Mouse (Mus musculus): ENCODE data around the gene Odf3. TPM values are rescaled to one million over a fixed set of nuclear protein-coding genes. Genes with fewer than 3 reads are reported as not detected.

Odf3 gene
- total and polyA plus RNA-seq, 2 experiments from 2014 or later, result 0.22 TPM; not detected in 1

DNA sequence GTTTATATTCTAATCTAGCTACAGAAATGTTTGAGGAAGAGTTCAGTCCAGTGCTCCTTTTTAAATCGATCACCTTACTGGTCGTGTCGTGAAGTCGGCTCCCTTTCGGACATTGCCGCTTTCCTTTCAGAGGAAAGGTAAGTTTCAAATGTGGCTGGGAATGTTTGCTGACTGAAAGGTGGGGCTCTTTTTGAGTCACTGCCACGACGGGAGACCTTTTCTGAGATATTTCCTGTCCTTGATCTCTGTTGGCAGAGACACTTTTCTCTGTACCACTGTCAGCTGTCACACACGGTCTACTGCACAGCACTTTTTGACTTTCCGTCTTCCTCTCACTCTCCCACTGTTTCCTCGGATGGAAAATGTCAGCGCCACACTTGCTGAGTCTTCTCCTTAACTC lies 34.8 kb upstream of the Odf3 start:
- DNase-seq (ENCODE audit: low spot score), result no peak
- 90% methylated on average over 12 of the region's 12 CpGs for WGBS
- no peak overlapping the region for H3K4me3 ChIP-seq (ENCODE audit: low read depth, low read length)
- H3K4me2 ChIP-seq (ENCODE audit: low read depth, low read length, poor library complexity, severe bottlenecking), result no peak overlapping the region
- no peaks in the 10 kb centered on the region for H3K9me3 ChIP-seq (ENCODE audit: low read length)
- H3K4me1 ChIP-seq (ENCODE audit: insufficient read depth, low read length), result peaks cover 5% of the 10 kb centered on the region; the same call in 1 of the 2 replicates
- peaks cover 30% of the 10 kb centered on the region for H3K36me3 ChIP-seq (ENCODE audit: insufficient read depth, low read length)
- TF ChIP-seq CTCF (IDR thresholded peaks at IDR 0.05), result no peak
- ATAC-seq (ENCODE audit: low FRiP score), result no peak
- no peaks in the 10 kb centered on the region for H3K27me3 ChIP-seq (ENCODE audit: insufficient read depth, low read length)
- no peak overlapping the region for H3K27ac ChIP-seq (ENCODE audit: low read depth, low read length)
- no peak overlapping the region for H3K9ac ChIP-seq (replicated peaks; ENCODE audit: low read length, poor library complexity, severe bottlenecking)

DNA sequence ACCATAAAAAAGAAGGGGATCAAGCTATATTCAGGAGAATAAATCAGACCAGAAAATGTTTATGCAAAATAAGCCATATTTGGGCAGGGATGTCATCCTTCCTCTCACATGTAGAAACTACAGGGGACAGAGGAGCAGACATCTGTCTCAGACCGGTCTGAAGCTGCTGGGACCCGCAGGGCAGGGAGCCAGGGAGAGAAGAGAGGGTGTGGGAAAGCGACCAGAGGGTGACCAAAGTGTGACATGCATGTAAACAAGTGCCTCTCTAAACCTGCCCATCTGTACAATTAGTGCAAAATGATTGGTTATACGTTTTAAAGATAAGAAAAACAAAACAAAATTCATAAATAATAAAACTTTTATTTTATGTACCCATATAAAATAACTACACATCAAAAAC lies 27.4 kb upstream of the Odf3 start:
- H3K36me3 ChIP-seq (ENCODE audit: insufficient read depth, low read length), result no peaks in the 10 kb centered on the region
- H3K4me1 ChIP-seq (ENCODE audit: insufficient read depth, low read length), result peaks cover 5% of the 10 kb centered on the region; the same call in 1 of the 2 replicates
- H3K4me2 ChIP-seq (ENCODE audit: low read depth, low read length, poor library complexity, severe bottlenecking), result peak overlapping the region; percentile 36
- TF ChIP-seq CTCF (IDR thresholded peaks at IDR 0.05), result no peak
- no peaks in the 10 kb centered on the region for H3K27me3 ChIP-seq (ENCODE audit: insufficient read depth, low read length)
- no peak overlapping the region for H3K9ac ChIP-seq (replicated peaks; ENCODE audit: low read length, poor library complexity, severe bottlenecking)
- no peak overlapping the region for H3K4me3 ChIP-seq (ENCODE audit: low read depth, low read length)
- WGBS, result 66% methylated on average over 4 of the region's 4 CpGs
- H3K9me3 ChIP-seq (ENCODE audit: low read length), result no peaks in the 10 kb centered on the region
- ATAC-seq (ENCODE audit: low FRiP score) (no peak), DNase-seq (ENCODE audit: low spot score) (peak; percentile 66)
- H3K27ac ChIP-seq (ENCODE audit: low read depth, low read length), result no peak overlapping the region

DNA sequence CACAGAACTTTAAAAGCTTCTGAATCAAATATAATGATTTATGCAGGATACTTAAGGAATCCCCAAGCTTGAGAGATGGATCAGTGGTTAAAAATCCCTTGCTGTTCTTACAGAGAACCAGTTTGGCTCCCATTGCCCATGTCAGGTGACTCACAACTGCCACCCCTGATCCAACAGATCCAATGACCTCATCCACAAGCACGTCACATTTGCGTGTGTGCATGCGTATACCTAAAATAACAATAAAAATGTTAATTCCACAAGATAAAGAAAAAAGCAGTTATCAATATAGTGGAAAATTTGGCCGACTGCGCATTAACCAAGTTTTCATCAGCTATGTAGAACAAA lies 26.3 kb upstream of the Odf3 start:
- no peaks in the 10 kb centered on the region for H3K27me3 ChIP-seq (ENCODE audit: insufficient read depth, low read length)
- H3K4me3 ChIP-seq (ENCODE audit: low read depth, low read length), result peak overlapping the region; percentile 71
- peak; percentile 66; the same call in 1 of the 2 replicates for ATAC-seq (ENCODE audit: low FRiP score)

DNA sequence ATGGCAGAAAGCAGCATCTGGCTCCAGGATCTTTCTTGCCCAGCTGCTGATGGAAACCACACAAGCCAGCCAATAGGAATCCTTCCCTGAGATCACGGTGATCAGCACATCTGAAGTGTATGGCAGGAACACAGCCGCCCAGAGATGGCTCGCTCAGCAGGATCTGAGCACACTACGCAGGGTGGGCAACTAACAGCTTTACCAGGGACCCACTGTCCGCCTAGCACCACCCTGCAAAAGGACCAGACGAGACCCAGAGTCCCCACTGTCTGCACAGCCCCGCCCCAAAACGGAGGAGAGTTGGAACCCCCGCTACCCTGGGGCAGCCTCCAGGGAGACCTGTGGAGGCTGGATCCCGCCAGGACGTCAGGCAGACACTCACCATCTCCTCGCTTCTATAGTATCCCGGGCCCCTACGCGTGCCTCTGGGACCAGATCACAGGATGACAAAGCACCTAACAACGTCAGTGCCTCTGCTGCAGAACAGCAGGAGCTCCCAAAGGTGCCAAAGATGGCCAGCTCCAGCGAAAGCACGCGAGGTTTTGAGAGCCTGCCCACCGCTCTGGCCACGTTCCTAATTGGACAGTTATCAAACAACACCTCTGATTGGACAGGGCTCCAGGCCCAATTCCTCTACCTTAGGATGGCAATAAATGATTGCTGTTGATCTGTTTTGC lies 25.8 kb upstream of the Odf3 start, which contains the start of gene Zfp941:
Zfp941 (minus strand) TSS at position 526 of the 677 bp plus-strand sequence.
- Histone ChIP-seq H3K4me1 (ENCODE audit: insufficient read depth, low read length) (peaks cover 5% of the 10 kb centered on the region; the same call in 1 of the 2 replicates), H3K9ac (replicated peaks; ENCODE audit: low read length, poor library complexity, severe bottlenecking) (peak within 1 kb of the TSS; percentile 86), H3K4me2 (ENCODE audit: low read depth, low read length, poor library complexity, severe bottlenecking) (peak within 1 kb of the TSS; percentile 57), H3K27me3 (ENCODE audit: insufficient read depth, low read length) (no peaks in the 10 kb centered on the region), H3K27ac (ENCODE audit: low read depth, low read length) (peak within 1 kb of the TSS; percentile 98), H3K9me3 (ENCODE audit: low read length) (no peaks in the 10 kb centered on the region), H3K4me3 (ENCODE audit: low read depth, low read length) (peak within 1 kb of the TSS; percentile 71), H3K36me3 (ENCODE audit: insufficient read depth, low read length) (no peaks in the 10 kb centered on the region)
- DNase-seq (ENCODE audit: low spot score) (peak; percentile 94), ATAC-seq (ENCODE audit: low FRiP score) (peak; percentile 93)
- WGBS, result 2% methylated on average over 21 of the region's 21 CpGs
- TF ChIP-seq CTCF (IDR thresholded peaks at IDR 0.05), result no peak

More for the DNA sequence above, 26.3 kb upstream of the Odf3 start:
- Histone ChIP-seq H3K4me1 (ENCODE audit: insufficient read depth, low read length) (peaks cover 5% of the 10 kb centered on the region; the same call in 1 of the 2 replicates), H3K4me2 (ENCODE audit: low read depth, low read length, poor library complexity, severe bottlenecking) (peak overlapping the region; percentile 57), H3K27ac (ENCODE audit: low read depth, low read length) (peak overlapping the region; percentile 98), H3K36me3 (ENCODE audit: insufficient read depth, low read length) (no peaks in the 10 kb centered on the region), H3K9me3 (ENCODE audit: low read length) (no peaks in the 10 kb centered on the region), H3K9ac (replicated peaks; ENCODE audit: low read length, poor library complexity, severe bottlenecking) (peak overlapping the region; percentile 86)
- no peak for DNase-seq (ENCODE audit: low spot score)
- 41% methylated on average over 5 of the region's 5 CpGs for WGBS
- no peak for TF ChIP-seq CTCF (IDR thresholded peaks at IDR 0.05)

DNA sequence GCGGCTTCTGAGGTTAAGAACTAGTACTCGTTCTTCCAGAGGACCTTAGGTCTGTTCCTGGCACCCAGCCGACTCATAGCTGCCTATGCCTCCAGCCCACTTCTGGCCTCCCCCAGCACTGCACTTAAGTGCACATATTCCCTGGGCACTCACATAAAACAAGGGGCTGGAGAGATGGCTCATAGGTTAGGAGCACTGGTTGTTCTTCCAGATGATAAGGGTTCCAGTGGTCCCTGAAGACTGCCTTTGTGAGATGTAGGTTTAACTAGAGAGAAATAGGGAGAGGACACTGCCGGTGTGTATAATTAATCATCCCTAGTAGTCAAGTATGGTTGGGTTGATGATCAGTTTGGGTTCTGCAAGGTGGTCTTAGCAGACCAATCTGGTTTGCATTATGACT lies 24.9 kb upstream of the Odf3 start:
- Histone ChIP-seq H3K27ac (ENCODE audit: low read depth, low read length) (no peak overlapping the region), H3K27me3 (ENCODE audit: insufficient read depth, low read length) (no peaks in the 10 kb centered on the region), H3K4me3 (ENCODE audit: low read depth, low read length) (no peak overlapping the region), H3K4me2 (ENCODE audit: low read depth, low read length, poor library complexity, severe bottlenecking) (no peak overlapping the region), H3K36me3 (ENCODE audit: insufficient read depth, low read length) (no peaks in the 10 kb centered on the region), H3K9ac (replicated peaks; ENCODE audit: low read length, poor library complexity, severe bottlenecking) (no peak overlapping the region), H3K9me3 (ENCODE audit: low read length) (no peaks in the 10 kb centered on the region), H3K4me1 (ENCODE audit: insufficient read depth, low read length) (no peaks in the 10 kb centered on the region)
- ATAC-seq (ENCODE audit: low FRiP score) (no peak), DNase-seq (ENCODE audit: low spot score) (no peak)
- WGBS, result 92% methylated on average over 4 of the region's 4 CpGs
- TF ChIP-seq CTCF (IDR thresholded peaks at IDR 0.05), result no peak

DNA sequence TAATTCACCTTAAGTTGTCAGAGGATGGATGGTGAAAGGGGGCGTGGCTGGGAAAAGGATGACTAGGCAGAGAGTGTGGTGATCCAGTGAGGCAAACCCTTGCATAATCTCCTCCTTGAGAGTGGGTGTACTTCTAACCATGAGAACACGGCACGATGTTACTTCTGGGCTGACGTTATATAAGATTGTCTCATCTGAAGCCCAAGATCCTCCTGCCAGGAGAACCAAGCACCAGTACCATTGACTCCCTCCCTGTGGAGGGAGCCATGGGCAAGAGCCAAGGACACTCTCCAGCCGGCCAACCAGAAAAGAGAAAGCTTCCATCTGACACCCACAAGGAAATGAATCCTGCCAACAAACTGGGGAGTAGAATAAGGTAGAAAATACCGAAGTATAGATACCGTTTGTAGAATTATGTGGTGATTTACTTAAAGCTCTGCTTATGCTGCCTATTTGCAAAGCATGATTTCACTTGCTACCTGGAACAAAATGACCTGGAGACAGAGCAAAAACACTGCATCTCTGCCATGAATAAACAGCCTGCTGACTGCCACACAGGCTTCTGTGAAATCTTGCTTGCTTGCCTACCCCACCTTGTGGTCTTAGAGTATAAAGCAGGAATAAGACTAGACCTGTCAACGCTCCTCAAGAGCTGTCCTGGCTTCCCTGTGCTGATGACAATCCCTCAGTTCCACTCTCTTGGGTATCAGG lies 19.3 kb upstream of the Odf3 start:
- Histone ChIP-seq H3K4me3 (ENCODE audit: low read depth, low read length) (no peak overlapping the region), H3K27me3 (ENCODE audit: insufficient read depth, low read length) (no peaks in the 10 kb centered on the region), H3K27ac (ENCODE audit: low read depth, low read length) (no peak overlapping the region), H3K4me1 (ENCODE audit: insufficient read depth, low read length) (no peaks in the 10 kb centered on the region), H3K36me3 (ENCODE audit: insufficient read depth, low read length) (no peaks in the 10 kb centered on the region), H3K4me2 (ENCODE audit: low read depth, low read length, poor library complexity, severe bottlenecking) (no peak overlapping the region), H3K9ac (replicated peaks; ENCODE audit: low read length, poor library complexity, severe bottlenecking) (no peak overlapping the region), H3K9me3 (ENCODE audit: low read length) (no peaks in the 10 kb centered on the region)
- peak; percentile 87 for TF ChIP-seq CTCF (IDR thresholded peaks at IDR 0.05)
- WGBS, result 42% methylated on average over 8 of the region's 8 CpGs
- peak; percentile 78 for DNase-seq (ENCODE audit: low spot score)
- 0 out of 2 replicates have a peak, but pooled peaks have one; percentile 38 for ATAC-seq (ENCODE audit: low FRiP score)
